Mouse (Mus musculus): Measurements from ENCODE around the gene Paox. TPM values are rescaled to one million over a fixed set of nuclear protein-coding genes. Genes with fewer than 3 reads are reported as not detected.
A peak's percentile ranks its signal among the peaks of the same experiment; 100 is the strongest.

Paox gene
- 37.9 and 44.7 TPM in 2 replicates for total RNA-seq (2014; fragmentation: Nextera tagmentation)
- total RNA-seq (2017): 26.6 and 38.5 TPM in 2 replicates

DNA sequence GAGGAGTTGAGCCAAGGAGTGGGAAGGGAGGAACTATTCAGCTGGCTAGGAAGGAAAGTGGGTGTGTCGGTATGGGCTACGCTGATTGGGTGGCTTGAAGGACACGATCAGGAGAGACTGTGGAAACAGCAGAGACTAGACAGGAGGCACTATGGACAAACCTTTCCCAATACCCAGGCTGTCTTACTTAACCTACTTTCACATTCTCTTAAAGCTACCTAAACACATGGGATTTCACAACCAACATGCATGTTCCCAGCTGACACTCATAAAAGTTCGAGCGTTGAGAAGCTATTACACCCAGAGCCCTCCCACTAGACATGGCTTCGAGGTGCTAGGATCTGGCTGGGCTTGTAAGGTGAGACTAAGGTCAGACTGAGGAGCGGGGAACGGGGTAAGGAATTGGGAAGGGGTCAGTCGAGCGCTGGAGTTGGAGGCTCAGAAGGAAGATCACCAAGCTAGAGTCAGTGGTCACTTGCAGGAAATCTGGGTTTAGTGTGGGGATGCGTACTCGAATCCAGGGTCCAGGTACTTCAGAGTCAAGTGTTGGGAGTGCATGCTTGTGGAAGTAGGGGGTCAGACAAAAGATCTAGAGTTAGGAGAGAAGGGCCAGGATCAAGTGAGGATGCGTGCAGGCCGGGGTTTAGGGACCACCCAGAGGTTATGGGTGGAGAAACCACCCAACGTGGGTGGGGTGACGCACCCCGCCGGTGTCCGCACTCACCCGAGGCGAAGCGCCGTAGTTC lies at the start of gene Paox:
TSS of gene Paox (plus strand) at position 217 of the 746 bp plus-strand sequence.
- ATAC-seq (replicated peaks; ENCODE audit: poor library complexity, severe bottlenecking): peak; percentile 86

- no peak for ATAC-seq (replicated peaks; ENCODE audit: poor library complexity, severe bottlenecking)
Observed at GRCm38 (mm10) chr7:140067397-140067796, 48.2 kb upstream of the Paox start.

- ATAC-seq (replicated peaks; ENCODE audit: poor library complexity, severe bottlenecking): peak; percentile 39
Observed at GRCm38 (mm10) chr7:140070042-140070711, 45.4 kb upstream of the Paox start.

- peak; percentile 54 for ATAC-seq (replicated peaks; ENCODE audit: poor library complexity, severe bottlenecking)
Observed at GRCm38 (mm10) chr7:140077698-140078097, 37.9 kb upstream of the Paox start.

DNA sequence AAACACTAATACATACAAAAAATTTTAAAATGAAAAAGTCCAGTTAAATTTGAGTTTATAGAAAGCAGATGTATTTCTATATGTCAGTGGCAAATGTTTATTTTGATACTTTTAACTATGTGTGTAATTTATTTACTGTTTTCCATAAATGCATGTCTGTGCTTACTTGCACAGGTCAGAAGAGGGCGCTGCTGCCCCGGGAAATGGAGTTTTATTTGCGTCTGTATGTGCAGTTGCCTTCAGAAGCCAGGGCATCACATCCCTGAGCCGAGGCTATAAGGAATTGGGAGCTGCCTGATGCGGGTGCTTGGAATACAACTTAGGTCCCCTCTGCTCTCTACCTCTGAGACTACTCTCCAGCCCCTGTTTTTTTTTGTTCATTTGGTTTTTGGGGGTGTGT lies 36.9 kb upstream of the Paox start:
- peak; percentile 63 for ATAC-seq (replicated peaks; ENCODE audit: poor library complexity, severe bottlenecking)

DNA sequence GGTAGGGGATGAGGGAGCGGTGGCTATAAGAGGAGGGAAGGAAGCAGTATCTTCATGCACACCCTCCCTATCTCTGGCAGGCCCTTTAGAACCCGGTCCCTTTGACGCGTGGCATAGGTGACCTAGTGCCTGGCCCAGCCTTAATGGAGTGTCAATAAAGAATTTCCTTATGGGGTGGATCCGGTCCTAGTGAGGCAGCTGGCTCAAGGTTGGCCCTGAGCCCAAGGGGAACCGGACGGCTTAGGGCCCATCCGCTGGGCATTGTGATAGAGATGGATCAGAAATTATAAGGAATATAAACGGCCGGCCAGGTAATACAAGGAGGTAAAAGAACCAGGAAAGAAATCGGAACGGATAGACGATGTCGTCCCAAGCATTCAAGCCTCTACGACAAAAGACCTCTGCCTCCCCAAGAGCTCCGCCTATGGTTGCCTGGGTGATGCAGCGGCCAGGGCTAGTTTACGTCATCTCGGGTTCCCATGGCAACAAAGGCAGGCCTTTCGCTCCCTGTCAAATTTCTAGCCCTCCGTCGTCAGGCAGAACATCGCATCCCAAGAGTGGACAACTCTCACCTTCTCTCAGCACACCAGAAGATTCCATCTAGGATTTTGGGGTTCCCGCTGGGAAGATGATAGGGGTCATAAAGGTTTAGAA lies 35.0 kb upstream of the Paox start:
- ATAC-seq (replicated peaks; ENCODE audit: poor library complexity, severe bottlenecking): peak; percentile 55

- no peak for ATAC-seq (replicated peaks; ENCODE audit: poor library complexity, severe bottlenecking)
Observed at GRCm38 (mm10) chr7:140081408-140082241, 34.0 kb upstream of the Paox start.

GRCm38 (mm10) chr7:140082242-140082678 lies 33.3 kb upstream of the Paox start, which contains the start of gene Caly:
TSS of gene Caly (minus strand) at chr7:140082548.
- ATAC-seq (replicated peaks; ENCODE audit: poor library complexity, severe bottlenecking): peak; percentile 63

- ATAC-seq (replicated peaks; ENCODE audit: poor library complexity, severe bottlenecking): no peak
Observed at GRCm38 (mm10) chr7:140090601-140091000, 25.0 kb upstream of the Paox start.

- ATAC-seq (replicated peaks; ENCODE audit: poor library complexity, severe bottlenecking): no peak
Observed at GRCm38 (mm10) chr7:140092924-140093528, 22.6 kb upstream of the Paox start, which contains the start of gene Prap1. TSS of gene Prap1 (plus strand) at chr7:140093395.

DNA sequence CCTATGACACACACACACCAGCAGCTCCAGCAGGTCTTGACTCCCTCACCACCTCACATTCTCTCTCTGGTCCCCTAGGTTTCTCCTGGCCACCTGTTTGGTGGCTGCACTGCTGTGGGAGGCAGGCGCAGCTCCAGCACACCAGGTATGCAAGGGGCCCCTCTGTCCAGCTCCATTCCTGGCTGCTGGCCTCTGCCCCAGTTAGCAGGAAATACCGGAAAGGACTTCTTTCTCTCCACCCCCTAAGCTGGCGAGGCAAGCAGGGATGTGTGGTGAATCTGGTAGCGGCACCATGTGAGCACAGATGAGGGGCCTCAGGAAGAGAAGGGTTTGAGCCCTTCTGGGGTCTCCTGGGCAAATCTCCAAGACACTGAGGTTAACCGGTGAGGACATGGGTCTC lies 20.6 kb upstream of the Paox start:
- ATAC-seq (replicated peaks; ENCODE audit: poor library complexity, severe bottlenecking): no peak

- no peak for ATAC-seq (replicated peaks; ENCODE audit: poor library complexity, severe bottlenecking)
Observed at GRCm38 (mm10) chr7:140095556-140095955, 20.0 kb upstream of the Paox start.

DNA sequence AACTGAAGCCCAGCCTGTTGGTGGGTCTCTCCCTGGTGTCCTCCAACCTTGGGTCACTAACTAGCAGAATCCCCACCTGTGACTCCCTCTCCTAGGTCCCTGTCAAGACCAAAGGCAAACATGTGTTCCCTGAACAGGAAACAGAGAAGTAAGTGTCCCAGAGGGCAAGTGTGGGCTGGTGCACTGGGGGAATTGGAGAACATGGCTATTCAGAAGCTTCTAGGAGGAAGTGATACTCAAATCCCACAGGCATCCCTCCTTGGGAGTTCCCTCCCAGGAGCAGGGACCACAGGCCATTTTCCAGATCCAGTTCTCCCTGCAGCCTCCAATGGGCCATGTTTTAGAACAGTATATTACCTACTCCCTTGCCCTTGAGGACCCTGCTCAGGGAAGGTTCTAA lies 19.5 kb upstream of the Paox start:
- ATAC-seq (replicated peaks; ENCODE audit: poor library complexity, severe bottlenecking): peak; percentile 55

DNA sequence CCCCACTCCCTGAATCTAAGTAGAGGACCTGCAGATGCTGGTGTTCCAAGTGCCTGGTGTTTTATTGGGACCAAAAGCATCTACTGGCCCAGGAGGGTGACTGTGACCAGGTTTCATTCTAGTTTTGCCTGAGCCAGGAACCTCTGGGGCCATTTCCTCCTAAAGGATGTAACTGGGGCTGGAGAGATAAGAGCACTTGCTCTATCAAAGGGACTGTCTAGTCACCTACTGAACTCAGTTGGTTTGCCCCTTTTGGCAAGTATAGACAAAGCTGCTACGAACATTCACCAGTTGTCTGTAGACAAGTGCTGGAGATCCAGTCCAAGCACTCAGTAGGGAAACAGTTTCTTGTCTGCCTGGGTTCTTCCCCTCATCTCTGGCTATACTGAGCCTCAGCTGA lies 17.1 kb upstream of the Paox start:
- ATAC-seq (replicated peaks; ENCODE audit: poor library complexity, severe bottlenecking): no peak

DNA sequence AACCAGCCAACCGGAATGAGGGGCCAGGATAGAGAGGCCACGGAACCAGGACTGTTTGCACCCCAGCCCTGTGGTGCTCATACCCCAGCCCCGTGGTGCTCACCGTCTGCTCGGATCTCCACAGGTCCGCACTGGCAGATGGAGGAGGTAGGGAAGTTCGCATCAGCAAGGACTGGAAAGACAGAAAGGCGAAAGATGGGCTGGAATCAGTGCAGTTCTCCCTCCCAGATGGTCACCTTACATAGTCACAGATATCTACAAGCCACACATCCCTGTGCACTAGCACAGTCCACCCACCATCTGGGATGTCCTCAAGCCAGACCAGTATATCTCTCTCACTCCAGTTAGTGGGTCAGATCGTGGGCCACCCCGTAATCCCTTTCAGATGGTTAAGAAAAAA lies 14.1 kb upstream of the Paox start:
- ATAC-seq (replicated peaks; ENCODE audit: poor library complexity, severe bottlenecking): no peak

GRCm38 (mm10) chr7:140101993-140102860 lies 13.4 kb upstream of the Paox start, which contains the start of gene Fuom:
TSS of gene Fuom (minus strand) at chr7:140102441.
- peak; percentile 99 for ATAC-seq (replicated peaks; ENCODE audit: poor library complexity, severe bottlenecking)

GRCm38 (mm10) chr7:140104009-140104408 lies 11.6 kb upstream of the Paox start:
- no peak for ATAC-seq (replicated peaks; ENCODE audit: poor library complexity, severe bottlenecking)

GRCm38 (mm10) chr7:140111943-140112342 lies 3.7 kb upstream of the Paox start:
- peak; percentile 34 for ATAC-seq (replicated peaks; ENCODE audit: poor library complexity, severe bottlenecking)

Measured in granulocyte monocyte progenitor cell, adult 5-6 weeks (primary cell).